Mouse (Mus musculus) thymus, postnatal 25 days (tissue): ENCODE measurements around the gene Cdh16.
A peak's percentile ranks its signal among the peaks of the same experiment; 100 is the strongest.
"Not testable (repeated sequence)": the region's sequence is repeated elsewhere in the genome, so short reads cannot be mapped to it uniquely, and the experiment has no call there.

ENCODE experiments used
- DNase-seq: peaks from one replicate; pipeline ENCODE4 v3.0.0; 2022

Cdh16 gene

GRCm38 (mm10) chr8:104610185-104610766, 13.9 kb downstream of the Cdh16 start:
- DNase-seq, result no peak

GRCm38 (mm10) chr8:104609222-104609621, 15.0 kb downstream of the Cdh16 start:
- no peak for DNase-seq

GRCm38 (mm10) chr8:104607944-104608343, 16.3 kb downstream of the Cdh16 start:
- no peak for DNase-seq

GRCm38 (mm10) chr8:104606329-104606728, 17.9 kb downstream of the Cdh16 start:
- no peak for DNase-seq

GRCm38 (mm10) chr8:104603245-104603593, 21.0 kb downstream of the Cdh16 start:
- DNase-seq, result no peak

GRCm38 (mm10) chr8:104602468-104603244, 21.5 kb downstream of the Cdh16 start:
- DNase-seq, result peak; percentile 80

GRCm38 (mm10) chr8:104601941-104602371, 22.2 kb downstream of the Cdh16 start:
- DNase-seq, result no peak

- no peak for DNase-seq
Measured at GRCm38 (mm10) chr8:104601386-104601785, 22.8 kb downstream of the Cdh16 start.

- no peak for DNase-seq
Measured at GRCm38 (mm10) chr8:104598496-104598895, 25.7 kb downstream of the Cdh16 start.

- no peak for DNase-seq
Measured at GRCm38 (mm10) chr8:104597656-104598055, 26.5 kb downstream of the Cdh16 start.

GRCm38 (mm10) chr8:104595773-104596536, 28.2 kb downstream of the Cdh16 start:
- DNase-seq, result no peak

GRCm38 (mm10) chr8:104594611-104595362, 29.4 kb downstream of the Cdh16 start:
- no peak for DNase-seq

GRCm38 (mm10) chr8:104593536-104594325, 30.5 kb downstream of the Cdh16 start:
- DNase-seq, result no peak

GRCm38 (mm10) chr8:104592566-104592965, 31.6 kb downstream of the Cdh16 start:
- no peak for DNase-seq

- DNase-seq, result no peak
Measured at GRCm38 (mm10) chr8:104591856-104592255, 32.3 kb downstream of the Cdh16 start.

GRCm38 (mm10) chr8:104591133-104591834, 32.9 kb downstream of the Cdh16 start, which contains the start of gene Pdp2:
Gene Pdp2 (plus strand): TSS chr8:104591451.
- DNase-seq, result peak; percentile 95

- no peak for DNase-seq
Measured at GRCm38 (mm10) chr8:104590284-104590683, 33.9 kb downstream of the Cdh16 start.

GRCm38 (mm10) chr8:104584522-104584921, 39.7 kb downstream of the Cdh16 start:
- no peak for DNase-seq

GRCm38 (mm10) chr8:104577606-104578005, 46.6 kb downstream of the Cdh16 start:
- not testable (repeated sequence) for DNase-seq

GRCm38 (mm10) chr8:104576820-104577219, 47.4 kb downstream of the Cdh16 start:
- no peak for DNase-seq
